Mouse (Mus musculus) bone marrow, adult 2 months (tissue): ENCODE results near the gene Hdgfl2. TPM values are rescaled to one million over a fixed set of nuclear protein-coding genes. Genes with fewer than 3 reads are reported as not detected.
"Not testable (repeated sequence)": the region's sequence is repeated elsewhere in the genome, so short reads cannot be mapped to it uniquely, and the experiment has no call there.

Experiments used
- H3K27ac ChIP-seq: fragments of 200-500 bp; 2 replicates; pipeline ENCODE4 v1.5.1; 2012; ENCODE audit warnings: low read depth, mild to moderate bottlenecking, control low read depth, inconsistent platforms, low read length; ENCODE audit not compliant: control insufficient read depth, poor library complexity, insufficient read depth
- H3K4me1 ChIP-seq: fragments of 200-500 bp; 2 replicates; pipeline ENCODE4 v1.6.1; 2011; ENCODE audit warnings: low read length; ENCODE audit not compliant: control insufficient read depth, insufficient read depth
- H3K4me3 ChIP-seq: fragments of 200-500 bp; replicated peaks from 2 replicates; pipeline ENCODE3; 2011; ENCODE audit warnings: mild to moderate bottlenecking, low read depth, low read length, control low read depth; ENCODE audit not compliant: control insufficient read depth
- CTCF ChIP-seq: fragments of 200-500 bp; IDR thresholded peaks from 2 replicates; pipeline ENCODE4 v1.5.1; 2011; ENCODE audit warnings: low read length, control low read depth; ENCODE audit not compliant: control insufficient read depth, insufficient read depth
- POLR2A ChIP-seq: fragments of 200-500 bp; IDR thresholded peaks from 2 replicates; pipeline ENCODE4 v1.6.1; 2011; ENCODE audit warnings: low read depth, mild to moderate bottlenecking, control low read depth, low read length, borderline replicate concordance; ENCODE audit not compliant: control insufficient read depth
- WGBS: fragments of 180-500 bp; shearing (Covaris S2); methylation state at CpG from one replicate; pipeline ENCODE4 v1.1.7; 2018; 5-methylcytosine and 5-hydroxymethylcytosine counted together
- polyA plus RNA-seq: library from polyadenylated mRNA; stranded (reverse); fragments of >200 nt; gene quantifications from 2 replicates; pipeline ENCODE4 v1.2.4, GENCODE M21; 2011; ENCODE audit warnings: low replicate concordance; ENCODE audit not compliant: missing spikeins, insufficient read depth, insufficient read length

Gene Hdgfl2
- polyA plus RNA-seq, 1 experiment: 145 TPM

- TF ChIP-seq CTCF (no peak), POLR2A (no peak)
- no peaks in the 10 kb centered on the region for H3K4me1 ChIP-seq
- no peak overlapping the region for H3K27ac ChIP-seq
- H3K4me3 ChIP-seq: no peak overlapping the region
Measured at GRCm38 (mm10) chr17:56054938-56055337, 24.5 kb upstream of the Hdgfl2 start.

GRCm38 (mm10) chr17:56055945-56056678 is 23.3 kb upstream of the Hdgfl2 start:
- Histone ChIP-seq H3K27ac (no peak overlapping the region), H3K4me3 (no peak overlapping the region), H3K4me1 (no peaks in the 10 kb centered on the region)
- TF ChIP-seq CTCF (no peak), POLR2A (no peak)
- 65% methylated on average over 4 of the region's 4 CpGs for WGBS

GRCm38 (mm10) chr17:56057381-56058120 is 21.9 kb upstream of the Hdgfl2 start:
- WGBS: 93% methylated on average over 11 of the region's 11 CpGs
- Histone ChIP-seq H3K4me1 (no peaks in the 10 kb centered on the region), H3K27ac (no peak overlapping the region), H3K4me3 (no peak overlapping the region)
- TF ChIP-seq CTCF (no peak), POLR2A (no peak)

- WGBS: 89% methylated on average over 7 of the region's 7 CpGs
- Histone ChIP-seq H3K4me3 (no peak overlapping the region), H3K27ac (no peak overlapping the region), H3K4me1 (no peaks in the 10 kb centered on the region)
- TF ChIP-seq POLR2A: no peak
- no peak for TF ChIP-seq CTCF
Measured at GRCm38 (mm10) chr17:56062081-56062480, 17.4 kb upstream of the Hdgfl2 start.

- H3K4me1 ChIP-seq, H3K4me3 ChIP-seq, H3K27ac ChIP-seq: not testable (repeated sequence)
- 87% methylated on average over 6 of the region's 6 CpGs for WGBS
Measured at GRCm38 (mm10) chr17:56065715-56066114, 13.7 kb upstream of the Hdgfl2 start.

- TF ChIP-seq CTCF (no peak), POLR2A (no peak)
- Histone ChIP-seq H3K4me1 (no peaks in the 10 kb centered on the region), H3K4me3 (no peak overlapping the region), H3K27ac (no peak overlapping the region)
Measured at GRCm38 (mm10) chr17:56066451-56066850, 13.0 kb upstream of the Hdgfl2 start.

- TF ChIP-seq POLR2A: no peak
- no peak for TF ChIP-seq CTCF
- Histone ChIP-seq H3K4me3 (no peak overlapping the region), H3K27ac (no peak overlapping the region), H3K4me1 (no peaks in the 10 kb centered on the region)
- WGBS: 97% methylated on average over 14 of the region's 14 CpGs
Measured at GRCm38 (mm10) chr17:56069066-56069465, 10.4 kb upstream of the Hdgfl2 start.

GRCm38 (mm10) chr17:56071126-56071525 is 8.3 kb upstream of the Hdgfl2 start:
- Histone ChIP-seq H3K27ac (no peak overlapping the region), H3K4me3 (no peak overlapping the region), H3K4me1 (0 out of 2 replicates have a peak, but pooled peaks cover 1% of the 10 kb centered on the region)
- TF ChIP-seq POLR2A (no peak), CTCF (no peak)
